Comparison of ENCODE assay signal across 9 mouse cellular contexts in genomic region chr11:52086204-52086864, GRCm38 (mm10). TPM values are rescaled to one million over a fixed set of nuclear protein-coding genes. Genes with fewer than 3 reads are reported as not detected.
DNase-seq lines count a peak whose midpoint lies in the region; ATAC-seq and TF ChIP-seq lines count a peak whose summit lies in the region.
"Had no signal": no experiment of that assay in that cellular context is flagged by ENCODE, and none has a peak within 500 bp of the region (broad histone marks: within the 10 kb centered on the region; RNA-seq: fewer than 3 reads in every experiment).

No protein-coding gene starts in this region.

- H3K4me3 ChIP-seq in cortical plate, adult 2 months (ENCODE audit: insufficient read depth, low read length), result no peak overlapping the region
- H3K4me3 ChIP-seq in hindbrain, embryonic 12.5 days, result no peak overlapping the region
- no peak overlapping the region for H3K4me3 ChIP-seq in stomach, postnatal 0 days (ENCODE audit: low read depth, low read length)
- H3K4me3 ChIP-seq: liver, embryonic 15.5 days had no signal

- peak; percentile 73; the same call in 1 of the 2 replicates for ATAC-seq in hindbrain, embryonic 12.5 days (ENCODE audit: low FRiP score)
- no peak for ATAC-seq in stomach, postnatal 0 days (ENCODE audit: low FRiP score, low TSS enrichment)
- no peak for ATAC-seq in cerebellum, adult (ENCODE audit: insufficient number of reproducible peaks, low FRiP score, low TSS enrichment)

- no peak overlapping the region for H3K9ac ChIP-seq in hindbrain, embryonic 12.5 days
- H3K9ac ChIP-seq in stomach, postnatal 0 days (ENCODE audit: low read length), result peak overlapping the region; percentile 50; the same call in 1 of the 2 replicates
- H3K9ac ChIP-seq: liver, embryonic 15.5 days had no signal

- peak overlapping the region; percentile 11; the same call in 1 of the 2 replicates for H3K4me2 ChIP-seq in hindbrain, embryonic 12.5 days (replicated peaks)
- H3K4me2 ChIP-seq in stomach, postnatal 0 days (replicated peaks; ENCODE audit: low read depth), result peak overlapping the region; percentile 34
- H3K4me2 ChIP-seq: liver, embryonic 15.5 days had no signal

- intact Hi-C loops in left cerebral cortex, postnatal 4 days (cut with DNase I), result no loop called here

- H3K36me3 ChIP-seq in hindbrain, embryonic 12.5 days, result no peaks in the 10 kb centered on the region
- H3K36me3 ChIP-seq in stomach, postnatal 0 days (ENCODE audit: control insufficient read depth, insufficient read depth, low read length), result no peaks in the 10 kb centered on the region
- H3K36me3 ChIP-seq: liver, embryonic 15.5 days had no signal

- TF ChIP-seq EP300 in stomach, postnatal 0 days (optimal IDR thresholded peaks at IDR 0.05), result no peak

- peaks cover 2% of the 10 kb centered on the region; the same call in 1 of the 2 replicates for H3K27me3 ChIP-seq in hindbrain, embryonic 12.5 days
- no peaks in the 10 kb centered on the region for H3K27me3 ChIP-seq in stomach, postnatal 0 days (ENCODE audit: control insufficient read depth, insufficient read depth, low read length)

- 45% methylated on average over 9 of the region's 9 CpGs for WGBS in hindbrain, embryonic 12.5 days
- WGBS in stomach, postnatal 0 days, result 13% methylated on average over 9 of the region's 9 CpGs

- H3K4me1 ChIP-seq in cortical plate, adult 2 months (ENCODE audit: control insufficient read depth, insufficient read depth, low read length), result peaks cover 11% of the 10 kb centered on the region
- 0 out of 2 replicates have a peak, but pooled peaks cover 5% of the 10 kb centered on the region for H3K4me1 ChIP-seq in hindbrain, embryonic 12.5 days
- 0 out of 2 replicates have a peak, but pooled peaks cover 9% of the 10 kb centered on the region for H3K4me1 ChIP-seq in stomach, postnatal 0 days (replicated peaks; ENCODE audit: control insufficient read depth, insufficient read depth)
- H3K4me1 ChIP-seq: liver, embryonic 15.5 days had no signal

- H3K9me3 ChIP-seq in hindbrain, embryonic 12.5 days (replicated peaks), result no peaks in the 10 kb centered on the region
- no peaks in the 10 kb centered on the region for H3K9me3 ChIP-seq in stomach, postnatal 0 days (ENCODE audit: control insufficient read depth, low read length)
- H3K9me3 ChIP-seq: liver, embryonic 15.5 days had no signal

- no peak for TF ChIP-seq CTCF in cortical plate, adult 2 months (IDR thresholded peaks at IDR 0.05; ENCODE audit: extremely low read depth, insufficient read depth, low read length)
- no peak for TF ChIP-seq CTCF in stomach, postnatal 0 days (IDR thresholded peaks at IDR 0.05; ENCODE audit: low read depth)

- H3K27ac ChIP-seq in cortical plate, adult 2 months (ENCODE audit: insufficient read depth, low read length), result peak overlapping the region; percentile 90
- peak overlapping the region; percentile 36; the same call in 1 of the 2 replicates for H3K27ac ChIP-seq in hindbrain, embryonic 12.5 days
- peak overlapping the region; percentile 79 for H3K27ac ChIP-seq in stomach, postnatal 0 days (replicated peaks)
- H3K27ac ChIP-seq: liver, embryonic 15.5 days had no signal

- TF ChIP-seq POLR2A in cortical plate, adult 2 months (IDR thresholded peaks at IDR 0.05; ENCODE audit: extremely low read depth, insufficient read depth, low read length), result no peak

- DNase-seq in NIH3T3 (ENCODE audit: low read depth), result peak; percentile 78
- peak; percentile 64 for DNase-seq in left cerebral cortex, postnatal 4 days
- DNase-seq in stomach, postnatal 0 days (ENCODE audit: low spot score), result no peak
- DNase-seq in thymus, postnatal 0 days (ENCODE audit: low spot score), result no peak
- no peak for DNase-seq in kidney, adult 8-10 months

RNA-seq across cellular contexts. Expression of gene Ppp2ca, which starts 12.1 kb away (rescaled TPM):
- polyA plus RNA-seq in cortical plate, adult 2 months (2012; rRNA removed), result 106 and 107 TPM in 2 replicates
- 123 and 126 TPM in 2 replicates for polyA plus RNA-seq in hindbrain, embryonic 12.5 days (2016; fragmentation: Nextera tagmentation; extraction: Ambion mirVana)
- total RNA-seq in left cerebral cortex, postnatal 4 days (2021), result 100 to 1,000 TPM; 132 to 134 TPM
- 63.8 and 66.5 TPM in 2 replicates for polyA plus RNA-seq in stomach, postnatal 0 days (2015; fragmentation: Nextera tagmentation; extraction: Ambion mirVana)
- 77.4 and 84.3 TPM in 2 replicates for polyA plus RNA-seq in thymus, postnatal 0 days (2015; fragmentation: Nextera tagmentation; extraction: Ambion mirVana)

RNA-seq across cellular contexts. Expression of gene Olfr1373, which starts 59.0 kb away (rescaled TPM):
- polyA plus RNA-seq in cortical plate, adult 2 months (2012; rRNA removed), result not detected in 2 replicates
- polyA plus RNA-seq in hindbrain, embryonic 12.5 days (2016; fragmentation: Nextera tagmentation; extraction: Ambion mirVana), result not detected in 2 replicates
- not detected for total RNA-seq in left cerebral cortex, postnatal 4 days (2021)
- not detected in 2 replicates for polyA plus RNA-seq in stomach, postnatal 0 days (2015; fragmentation: Nextera tagmentation; extraction: Ambion mirVana)
- not detected in 2 replicates for polyA plus RNA-seq in thymus, postnatal 0 days (2015; fragmentation: Nextera tagmentation; extraction: Ambion mirVana)
- polyA plus RNA-seq: liver, embryonic 15.5 days had no signal

Comparison
In these comparisons a context has a peak if more than half of its experiments do, and no peak if none do; other contexts are left out.
1. DNase-seq: peak in NIH3T3 (single experiment) and left cerebral cortex, postnatal 4 days (single experiment); none in stomach, postnatal 0 days (single experiment), thymus, postnatal 0 days (single experiment) and kidney, adult 8-10 months (0 of 2).
2. H3K27ac ChIP-seq: peak in every context shown above with its lines; median percentile 90 in cortical plate, adult 2 months; 79 in stomach, postnatal 0 days; 36 in hindbrain, embryonic 12.5 days.